ENCODE assay signal across 14 mouse cellular contexts in genomic region chr8:25392766-25393166, GRCm38 (mm10).
DNase-seq lines count a peak whose midpoint lies in the region; ATAC-seq and TF ChIP-seq lines count a peak whose summit lies in the region.
"Had no signal": no experiment of that assay in that cellular context is flagged by ENCODE, and none has a peak within 500 bp of the region (broad histone marks: within the 10 kb centered on the region; RNA-seq: fewer than 3 reads in every experiment).

No protein-coding gene starts in this region.

- no peak for TF ChIP-seq POLR2A in brain, embryonic 14.5 days (IDR thresholded peaks at IDR 0.05; ENCODE audit: borderline replicate concordance, extremely low read depth, insufficient read depth, insufficient read length, poor library complexity, severe bottlenecking)

- H3K36me3 ChIP-seq in embryonic facial prominence, embryonic 14.5 days (ENCODE audit: control insufficient read depth, insufficient read depth, low read length), result no peaks in the 10 kb centered on the region
- H3K36me3 ChIP-seq in hindbrain, embryonic 11.5 days (ENCODE audit: control insufficient read depth, insufficient read depth, low read length), result no peaks in the 10 kb centered on the region
- H3K36me3 ChIP-seq in midbrain, embryonic 13.5 days, result no peaks in the 10 kb centered on the region
- H3K36me3 ChIP-seq: liver, embryonic 15.5 days had no signal

- no peak overlapping the region for H3K27ac ChIP-seq in embryonic facial prominence, embryonic 14.5 days (replicated peaks; ENCODE audit: low read depth, low read length)
- H3K27ac ChIP-seq in hindbrain, embryonic 11.5 days (ENCODE audit: low read depth, low read length), result peak overlapping the region; percentile 62; the same call in 1 of the 2 replicates
- peak overlapping the region; percentile 54 for H3K27ac ChIP-seq in midbrain, embryonic 13.5 days
- H3K27ac ChIP-seq: liver, embryonic 15.5 days had no signal

- 21% methylated on average over 6 of the region's 6 CpGs for WGBS in embryonic facial prominence, embryonic 14.5 days
- 7% methylated on average over 6 of the region's 6 CpGs for WGBS in hindbrain, embryonic 11.5 days
- 4% methylated on average over 6 of the region's 6 CpGs for WGBS in midbrain, embryonic 13.5 days

- ATAC-seq in embryonic facial prominence, embryonic 14.5 days (ENCODE audit: low read depth), result no peak
- ATAC-seq in hindbrain, embryonic 11.5 days (ENCODE audit: low FRiP score), result peak; percentile 59
- ATAC-seq in midbrain, embryonic 13.5 days, result peak; percentile 68

- TF ChIP-seq CTCF in brain, embryonic 14.5 days (IDR thresholded peaks at IDR 0.05; ENCODE audit: borderline replicate concordance, extremely low read depth, insufficient read depth, insufficient read length), result no peak

- intact Hi-C loops in left cerebral cortex, postnatal 36 days (cut with DNase I), result no loop called here

- H3K27me3 ChIP-seq in embryonic facial prominence, embryonic 14.5 days (replicated peaks; ENCODE audit: control insufficient read depth, insufficient read depth, low read length), result no peaks in the 10 kb centered on the region
- H3K27me3 ChIP-seq in hindbrain, embryonic 11.5 days (ENCODE audit: control insufficient read depth, insufficient read depth, low read length), result no peaks in the 10 kb centered on the region
- H3K27me3 ChIP-seq in midbrain, embryonic 13.5 days, result peaks cover 9% of the 10 kb centered on the region
- H3K27me3 ChIP-seq: liver, embryonic 15.5 days had no signal

- no peak overlapping the region for H3K4me3 ChIP-seq in embryonic facial prominence, embryonic 14.5 days (ENCODE audit: low read depth, low read length)
- no peak overlapping the region for H3K4me3 ChIP-seq in hindbrain, embryonic 11.5 days (ENCODE audit: low read depth, low read length)
- H3K4me3 ChIP-seq in midbrain, embryonic 13.5 days (replicated peaks), result no peak overlapping the region
- H3K4me3 ChIP-seq: liver, embryonic 15.5 days had no signal

- peak; percentile 92 for DNase-seq in brain, embryonic 14.5 days (ENCODE audit: low read depth)
- DNase-seq in embryonic facial prominence, embryonic 14.5 days (ENCODE audit: low spot score), result peak; percentile 16
- DNase-seq in hindbrain, embryonic 11.5 days (ENCODE audit: low spot score), result peak; percentile 29
- DNase-seq in right cerebral cortex, postnatal 25 days, result no peak
- no peak for DNase-seq in cerebellum, adult 18-20 months
- DNase-seq in left cerebral cortex, postnatal 36 days (ENCODE audit: low spot score in 2 of 2), result no peak
- no peak for DNase-seq in urinary bladder, postnatal 25 days (ENCODE audit: low spot score)
- DNase-seq: adrenal gland, postnatal 10 days; cerebellum, postnatal 25 days; heart, adult 18-20 months; kidney, postnatal 36 days; lung, postnatal 14 days had no signal

- H3K4me2 ChIP-seq in embryonic facial prominence, embryonic 14.5 days (ENCODE audit: low read depth, low read length), result no peak overlapping the region
- H3K4me2 ChIP-seq in hindbrain, embryonic 11.5 days (replicated peaks; ENCODE audit: low read depth, low read length), result 0 out of 2 replicates have a peak overlapping the region, but pooled peaks have one; percentile 7
- H3K4me2 ChIP-seq in midbrain, embryonic 13.5 days (replicated peaks), result no peak overlapping the region
- H3K4me2 ChIP-seq: liver, embryonic 15.5 days had no signal

- no peak overlapping the region for H3K9ac ChIP-seq in embryonic facial prominence, embryonic 14.5 days (ENCODE audit: low read depth, low read length)
- H3K9ac ChIP-seq in hindbrain, embryonic 11.5 days (ENCODE audit: low read depth, low read length), result no peak overlapping the region
- no peak overlapping the region for H3K9ac ChIP-seq in midbrain, embryonic 13.5 days (replicated peaks)
- H3K9ac ChIP-seq: liver, embryonic 15.5 days had no signal

- no peaks in the 10 kb centered on the region for H3K9me3 ChIP-seq in embryonic facial prominence, embryonic 14.5 days (ENCODE audit: control insufficient read depth, low read length)
- H3K9me3 ChIP-seq in hindbrain, embryonic 11.5 days (ENCODE audit: control insufficient read depth, low read length), result no peaks in the 10 kb centered on the region
- H3K9me3 ChIP-seq in midbrain, embryonic 13.5 days, result no peaks in the 10 kb centered on the region
- H3K9me3 ChIP-seq: liver, embryonic 15.5 days had no signal

- peaks cover 14% of the 10 kb centered on the region for H3K4me1 ChIP-seq in embryonic facial prominence, embryonic 14.5 days (ENCODE audit: control insufficient read depth, insufficient read depth, low read length)
- peaks cover 19% of the 10 kb centered on the region for H3K4me1 ChIP-seq in hindbrain, embryonic 11.5 days (replicated peaks; ENCODE audit: control insufficient read depth, insufficient read depth, low read length)
- H3K4me1 ChIP-seq in midbrain, embryonic 13.5 days (replicated peaks), result peaks cover 45% of the 10 kb centered on the region
- H3K4me1 ChIP-seq: liver, embryonic 15.5 days had no signal

Comparison
In these comparisons a context has a peak if more than half of its experiments do, and no peak if none do; other contexts are left out.
1. DNase-seq: peak in brain, embryonic 14.5 days (single experiment), embryonic facial prominence, embryonic 14.5 days (single experiment) and hindbrain, embryonic 11.5 days (single experiment); none in right cerebral cortex, postnatal 25 days (single experiment), cerebellum, adult 18-20 months (0 of 2), left cerebral cortex, postnatal 36 days (0 of 2) and urinary bladder, postnatal 25 days (single experiment).